Mouse (Mus musculus): ENCODE results near the gene Spon2. TPM values are rescaled to one million over a fixed set of nuclear protein-coding genes. Genes with fewer than 3 reads are reported as not detected.

The Spon2 gene
- polyA plus RNA-seq, 1 experiment from 2014 or later: 1.9 TPM

GRCm38 (mm10) chr5:33210515-33210914 lies 7.7 kb downstream of the Spon2 start:
- Histone ChIP-seq H3K9me3 (replicated peaks) (no peaks in the 10 kb centered on the region), H3K4me1 (no peaks in the 10 kb centered on the region), H3K36me3 (ENCODE audit: poor library complexity, severe bottlenecking) (no peaks in the 10 kb centered on the region), H3K4me2 (no peak overlapping the region), H3K4me3 (no peak overlapping the region), H3K27me3 (no peaks in the 10 kb centered on the region), H3K9ac (no peak overlapping the region), H3K27ac (no peak overlapping the region)
- no peak for ATAC-seq
- 88% methylated on average over 3 of the region's 3 CpGs for WGBS

GRCm38 (mm10) chr5:33208533-33209245 lies 9.6 kb downstream of the Spon2 start:
- H3K4me2 ChIP-seq: no peak overlapping the region
- H3K27ac ChIP-seq: no peak overlapping the region
- H3K36me3 ChIP-seq (ENCODE audit: poor library complexity, severe bottlenecking): no peaks in the 10 kb centered on the region
- H3K27me3 ChIP-seq: no peaks in the 10 kb centered on the region
- no peaks in the 10 kb centered on the region for H3K9me3 ChIP-seq (replicated peaks)
- WGBS: 81% methylated on average over 14 of the region's 14 CpGs
- no peak overlapping the region for H3K4me3 ChIP-seq
- no peak for ATAC-seq
- H3K4me1 ChIP-seq: no peaks in the 10 kb centered on the region
- H3K9ac ChIP-seq: no peak overlapping the region

DNA sequence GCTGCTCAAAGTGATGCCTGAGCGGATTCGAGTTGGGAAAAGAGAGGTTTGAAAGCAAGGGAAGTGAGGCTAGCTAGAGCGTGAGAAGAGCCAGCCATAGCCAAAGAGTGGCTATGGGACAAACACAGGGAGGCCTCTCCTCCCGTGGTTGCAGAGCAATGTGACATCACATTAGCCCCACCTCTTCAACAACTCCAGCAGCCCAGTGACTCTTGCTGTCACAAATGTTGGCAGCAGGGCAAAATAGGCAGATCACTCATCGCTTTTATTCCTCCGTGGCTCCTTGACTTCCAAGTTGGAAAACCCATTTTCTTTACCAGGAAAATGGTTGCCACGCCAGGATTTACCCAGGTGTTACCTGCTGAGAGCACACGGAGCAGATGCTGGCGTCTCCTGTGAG lies 11.1 kb downstream of the Spon2 start:
- ATAC-seq: no peak
- H3K4me2 ChIP-seq: no peak overlapping the region
- no peak overlapping the region for H3K9ac ChIP-seq
- H3K4me1 ChIP-seq: no peaks in the 10 kb centered on the region
- H3K4me3 ChIP-seq: no peak overlapping the region
- 52% methylated on average over 9 of the region's 9 CpGs for WGBS
- no peaks in the 10 kb centered on the region for H3K9me3 ChIP-seq (replicated peaks)
- H3K36me3 ChIP-seq (ENCODE audit: poor library complexity, severe bottlenecking): no peaks in the 10 kb centered on the region
- H3K27me3 ChIP-seq: no peaks in the 10 kb centered on the region
- no peak overlapping the region for H3K27ac ChIP-seq

DNA sequence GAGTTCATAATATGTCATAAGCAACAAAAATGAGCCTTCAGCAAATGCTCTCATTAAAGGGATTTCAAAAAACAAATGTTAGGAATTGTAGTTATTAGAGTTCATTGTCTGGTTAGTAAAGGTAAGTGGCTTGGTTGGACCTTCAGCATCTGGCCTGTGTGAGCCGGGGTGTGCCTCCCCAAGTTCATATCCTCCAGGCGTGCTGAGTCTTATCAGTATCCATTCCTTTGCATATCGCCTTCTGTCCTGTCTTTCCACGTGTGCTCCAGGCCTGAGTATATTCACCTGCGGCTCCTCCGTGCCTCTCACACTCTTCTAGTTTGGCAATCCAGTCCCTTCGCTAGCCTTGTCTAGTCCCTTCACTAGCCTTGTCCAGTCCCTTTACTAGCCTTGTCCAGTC lies 11.9 kb downstream of the Spon2 start:
- no peak overlapping the region for H3K4me2 ChIP-seq
- WGBS: 91% methylated on average over 7 of the region's 7 CpGs
- no peaks in the 10 kb centered on the region for H3K27me3 ChIP-seq
- no peaks in the 10 kb centered on the region for H3K4me1 ChIP-seq
- no peak for ATAC-seq
- no peak overlapping the region for H3K9ac ChIP-seq
- H3K27ac ChIP-seq: no peak overlapping the region
- no peak overlapping the region for H3K4me3 ChIP-seq
- no peaks in the 10 kb centered on the region for H3K9me3 ChIP-seq (replicated peaks)
- no peaks in the 10 kb centered on the region for H3K36me3 ChIP-seq (ENCODE audit: poor library complexity, severe bottlenecking)

DNA sequence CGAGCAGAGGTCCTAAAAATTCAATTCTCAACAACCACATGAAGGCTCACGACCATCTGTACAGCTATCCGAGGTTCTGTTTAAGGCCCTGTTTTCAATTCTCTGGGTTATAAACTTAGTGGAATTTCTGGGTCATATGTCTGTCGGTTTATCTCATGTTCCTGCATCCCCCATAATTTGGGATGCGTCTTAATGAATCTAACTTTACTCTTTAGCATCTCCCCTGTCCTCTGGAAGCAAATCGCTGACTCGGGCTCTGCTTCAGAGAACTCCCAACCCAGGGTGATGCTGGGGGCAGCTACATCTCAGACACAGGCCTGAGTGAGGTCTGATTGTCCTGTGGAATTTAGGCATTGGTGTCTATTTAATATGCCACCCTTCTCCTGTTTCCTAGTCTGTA lies 14.0 kb downstream of the Spon2 start:
- Histone ChIP-seq H3K27me3 (no peaks in the 10 kb centered on the region), H3K4me2 (no peak overlapping the region), H3K4me1 (no peaks in the 10 kb centered on the region), H3K9ac (no peak overlapping the region), H3K36me3 (ENCODE audit: poor library complexity, severe bottlenecking) (no peaks in the 10 kb centered on the region), H3K27ac (no peak overlapping the region), H3K4me3 (no peak overlapping the region), H3K9me3 (replicated peaks) (no peaks in the 10 kb centered on the region)
- 82% methylated on average over 7 of the region's 7 CpGs for WGBS
- ATAC-seq: no peak

GRCm38 (mm10) chr5:33203691-33204242 lies 14.5 kb downstream of the Spon2 start:
- Histone ChIP-seq H3K4me1 (no peaks in the 10 kb centered on the region), H3K4me3 (no peak overlapping the region), H3K27me3 (no peaks in the 10 kb centered on the region), H3K36me3 (ENCODE audit: poor library complexity, severe bottlenecking) (no peaks in the 10 kb centered on the region), H3K9ac (no peak overlapping the region), H3K9me3 (replicated peaks) (no peaks in the 10 kb centered on the region), H3K27ac (no peak overlapping the region), H3K4me2 (peak overlapping the region; percentile 29)
- peak; percentile 59; the same call in 1 of the 2 replicates for ATAC-seq
- 19% methylated on average over 9 of the region's 9 CpGs for WGBS

- ATAC-seq: no peak
Observed at GRCm38 (mm10) chr5:33203171-33203565, 15.1 kb downstream of the Spon2 start.

DNA sequence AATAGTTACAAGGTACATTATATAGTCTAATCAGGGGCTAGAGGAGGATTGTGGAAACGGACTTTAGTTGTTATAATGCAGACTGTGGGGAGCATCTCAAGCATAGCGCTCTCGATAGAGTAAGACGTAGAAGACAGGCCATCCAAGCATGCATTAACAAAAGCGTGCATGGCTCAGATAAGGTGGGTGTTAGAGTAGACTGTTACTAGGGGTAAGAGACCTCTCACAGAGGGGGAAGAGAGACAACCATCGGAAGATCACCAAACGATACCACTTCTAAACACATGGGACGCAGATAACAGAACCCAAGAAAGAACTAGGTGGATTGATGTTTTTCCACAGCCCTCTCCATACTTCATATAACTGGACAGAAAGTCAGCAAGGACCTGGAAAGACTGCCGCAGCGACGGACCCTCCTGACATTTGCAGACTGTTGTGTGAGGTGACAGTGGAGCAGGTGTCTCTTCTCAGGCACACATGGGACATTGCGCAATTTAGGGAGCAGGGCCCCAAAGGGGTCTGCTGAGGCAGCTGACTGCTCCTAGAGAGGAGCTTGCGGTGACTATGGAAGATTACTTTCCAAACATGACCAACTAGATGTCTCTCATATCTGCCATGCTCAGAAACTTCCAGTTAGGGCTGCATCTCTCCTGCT lies 15.6 kb downstream of the Spon2 start:
- Histone ChIP-seq H3K9me3 (replicated peaks) (no peaks in the 10 kb centered on the region), H3K27me3 (no peaks in the 10 kb centered on the region), H3K9ac (no peak overlapping the region), H3K4me3 (no peak overlapping the region), H3K27ac (no peak overlapping the region), H3K36me3 (ENCODE audit: poor library complexity, severe bottlenecking) (no peaks in the 10 kb centered on the region), H3K4me2 (no peak overlapping the region), H3K4me1 (no peaks in the 10 kb centered on the region)
- no peak for ATAC-seq
- 90% methylated on average over 13 of the region's 13 CpGs for WGBS

More at GRCm38 (mm10) chr5:33203171-33203565, 15.1 kb downstream of the Spon2 start:
- H3K4me2 ChIP-seq: no peak overlapping the region
- whole genome bisulfite sequencing: 82% methylated on average over 6 of the region's 6 CpGs
- H3K9ac ChIP-seq: no peak overlapping the region
- H3K9me3 ChIP-seq (replicated peaks): no peaks in the 10 kb centered on the region
- H3K27me3 ChIP-seq: no peaks in the 10 kb centered on the region
- H3K27ac ChIP-seq: no peak overlapping the region
- H3K4me1 ChIP-seq: no peaks in the 10 kb centered on the region
- no peaks in the 10 kb centered on the region for H3K36me3 ChIP-seq (ENCODE audit: poor library complexity, severe bottlenecking)
- H3K4me3 ChIP-seq: no peak overlapping the region

GRCm38 (mm10) chr5:33201697-33202096 lies 16.6 kb downstream of the Spon2 start:
- Histone ChIP-seq H3K9ac (no peak overlapping the region), H3K36me3 (ENCODE audit: poor library complexity, severe bottlenecking) (no peaks in the 10 kb centered on the region), H3K4me1 (no peaks in the 10 kb centered on the region), H3K27ac (no peak overlapping the region), H3K27me3 (no peaks in the 10 kb centered on the region), H3K9me3 (replicated peaks) (no peaks in the 10 kb centered on the region), H3K4me2 (no peak overlapping the region), H3K4me3 (no peak overlapping the region)
- WGBS: 81% methylated on average over 13 of the region's 13 CpGs
- no peak for ATAC-seq

GRCm38 (mm10) chr5:33200071-33200470 lies 18.2 kb downstream of the Spon2 start:
- H3K9ac ChIP-seq: no peak overlapping the region
- H3K4me3 ChIP-seq: no peak overlapping the region
- H3K4me2 ChIP-seq: no peak overlapping the region
- H3K36me3 ChIP-seq (ENCODE audit: poor library complexity, severe bottlenecking): no peaks in the 10 kb centered on the region
- no peak overlapping the region for H3K27ac ChIP-seq
- 66% methylated on average over 1 of the region's 1 CpGs for WGBS
- H3K27me3 ChIP-seq: no peaks in the 10 kb centered on the region
- no peak for ATAC-seq
- H3K4me1 ChIP-seq: no peaks in the 10 kb centered on the region
- H3K9me3 ChIP-seq (replicated peaks): no peaks in the 10 kb centered on the region

DNA sequence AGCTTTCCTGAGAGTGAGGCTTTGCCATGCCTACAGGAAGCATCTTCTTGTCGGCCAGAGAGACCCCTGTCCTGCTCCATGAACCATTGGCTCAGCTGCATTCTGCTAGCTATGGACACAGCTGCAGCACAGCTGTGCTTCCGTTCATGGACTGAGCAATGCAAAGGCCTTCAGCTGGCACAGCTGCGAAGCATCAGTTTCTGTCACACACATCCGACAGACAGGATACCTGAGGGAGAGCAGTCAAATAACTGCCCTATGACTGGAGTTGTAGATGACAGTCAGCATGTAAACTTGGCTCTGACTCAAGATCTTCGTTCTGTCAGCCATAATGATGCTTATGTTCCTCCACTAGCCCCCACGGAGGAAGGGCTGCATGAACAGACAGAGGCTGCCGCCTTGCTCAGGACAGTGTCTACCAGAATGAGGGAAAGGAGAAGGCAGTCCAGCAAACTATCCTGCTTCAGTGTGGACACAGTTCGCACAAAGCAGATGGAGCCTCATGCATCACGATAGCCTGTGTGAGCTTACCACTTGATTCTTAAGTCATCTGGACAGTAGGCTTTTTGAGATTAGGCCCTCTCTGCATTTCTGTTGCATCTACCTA lies 22.9 kb downstream of the Spon2 start:
- no peak overlapping the region for H3K4me3 ChIP-seq
- H3K27ac ChIP-seq: no peak overlapping the region
- WGBS: 83% methylated on average over 9 of the region's 9 CpGs
- H3K9me3 ChIP-seq (replicated peaks): no peaks in the 10 kb centered on the region
- H3K4me2 ChIP-seq: no peak overlapping the region
- H3K36me3 ChIP-seq (ENCODE audit: poor library complexity, severe bottlenecking): no peaks in the 10 kb centered on the region
- no peak overlapping the region for H3K9ac ChIP-seq
- 0 out of 2 replicates have a peak, but pooled peaks cover 4% of the 10 kb centered on the region for H3K4me1 ChIP-seq
- no peak for ATAC-seq
- no peaks in the 10 kb centered on the region for H3K27me3 ChIP-seq

DNA sequence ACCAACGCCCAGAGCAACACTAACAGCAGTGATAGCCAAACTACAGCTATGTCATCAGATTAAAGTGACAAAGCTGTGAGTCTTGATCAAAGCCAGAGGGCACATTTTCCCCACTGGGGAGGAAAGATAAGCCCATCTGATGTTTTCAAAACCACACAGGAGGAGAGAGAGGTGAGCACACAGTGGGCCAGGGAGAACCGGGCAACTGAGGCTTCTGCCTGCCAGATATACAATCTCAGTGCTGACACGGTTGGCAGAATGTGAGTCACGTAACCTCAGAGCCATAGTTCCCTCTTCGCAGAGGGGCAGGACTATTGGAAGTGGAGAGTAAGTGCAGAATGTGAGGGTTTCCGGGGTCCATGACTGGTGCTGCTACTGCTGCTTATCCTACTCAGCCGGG lies 24.7 kb downstream of the Spon2 start:
- H3K36me3 ChIP-seq (ENCODE audit: poor library complexity, severe bottlenecking): no peaks in the 10 kb centered on the region
- no peak for ATAC-seq
- no peak overlapping the region for H3K4me3 ChIP-seq
- no peaks in the 10 kb centered on the region for H3K9me3 ChIP-seq (replicated peaks)
- no peak overlapping the region for H3K27ac ChIP-seq
- H3K9ac ChIP-seq: no peak overlapping the region
- H3K27me3 ChIP-seq: no peaks in the 10 kb centered on the region
- WGBS: 64% methylated on average over 7 of the region's 7 CpGs
- no peak overlapping the region for H3K4me2 ChIP-seq
- H3K4me1 ChIP-seq: 0 out of 2 replicates have a peak, but pooled peaks cover 4% of the 10 kb centered on the region
